Mouse (Mus musculus) small intestine, adult 2 months (tissue): ENCODE measurements around the gene Slc4a8.

Source experiments
- CTCF ChIP-seq: fragments of 200-500 bp; IDR thresholded peaks from 2 replicates; pipeline ENCODE4 v1.5.1; 2012; ENCODE audit warnings: low read depth, mild to moderate bottlenecking, control low read depth, inconsistent platforms, low read length, moderate library complexity, mixed read lengths; ENCODE audit not compliant: insufficient replicate concordance, insufficient read length; ENCODE audit errors: extremely low read depth
- POLR2A ChIP-seq: fragments of 200-500 bp; IDR thresholded peaks from 2 replicates; pipeline ENCODE4 v1.6.1; 2012; ENCODE audit warnings: low read depth, mild to moderate bottlenecking, control low read depth, inconsistent platforms, low read length, moderate library complexity

GRCm38 (mm10) chr15:100735953-100736300, 25.6 kb upstream of the Slc4a8 start:
- TF ChIP-seq CTCF (no peak), POLR2A (no peak)
